Mouse (Mus musculus): ENCODE measurements around the gene Rrbp1.

DNA sequence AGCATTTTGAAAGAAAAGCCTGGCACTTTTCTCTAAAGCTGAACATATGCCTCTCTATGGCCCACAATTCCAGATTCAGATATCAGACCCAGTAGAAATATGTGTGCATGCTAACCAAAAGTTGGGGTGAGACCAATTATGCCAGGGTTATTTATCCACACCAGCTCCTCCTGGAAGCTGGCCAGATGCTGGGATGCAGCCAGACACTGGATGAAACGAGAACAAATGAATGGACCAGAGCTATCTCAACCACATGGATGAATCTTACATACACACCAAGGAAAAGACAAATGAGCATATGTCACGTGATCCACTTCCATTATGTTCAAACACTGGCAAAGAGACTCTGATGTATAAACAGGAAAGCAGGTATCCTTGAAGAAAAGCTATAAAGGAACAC lies 7.5 kb downstream of the Rrbp1 start:
- no peak for TF ChIP-seq GATA1 (IDR thresholded peaks at IDR 0.05; ENCODE audit: borderline replicate concordance, low read length)
- no peak for TF ChIP-seq FLI1 (IDR thresholded peaks at IDR 0.05; ENCODE audit: low read length)
